Mouse (Mus musculus): Measurements from ENCODE around the gene B230104I21Rik. TPM values are rescaled to one million over a fixed set of nuclear protein-coding genes. Genes with fewer than 3 reads are reported as not detected.

Gene B230104I21Rik
- polyA plus RNA-seq, 1 experiment, result not detected

GRCm38 (mm10) chr4:154393196-154394122, 57.5 kb downstream of the B230104I21Rik start:
- no peaks in the 10 kb centered on the region for H3K27me3 ChIP-seq (ENCODE audit: control insufficient read depth, insufficient read depth, low read length)
- WGBS, result 27% methylated on average over 18 of the region's 18 CpGs
- no peak overlapping the region for H3K27ac ChIP-seq (ENCODE audit: insufficient read depth, low read depth, low read length)
- TF ChIP-seq CTCF (IDR thresholded peaks at IDR 0.05; ENCODE audit: extremely low read depth, insufficient read length, insufficient replicate concordance, low read depth, low read length) (peak; percentile 65; the same call in 1 of the 2 replicates), POLR2A (IDR thresholded peaks at IDR 0.05; ENCODE audit: low read depth, low read length) (no peak)
- no peak overlapping the region for H3K4me3 ChIP-seq (ENCODE audit: low read depth, low read length)
- peaks cover 4% of the 10 kb centered on the region; the same call in 1 of the 2 replicates for H3K4me1 ChIP-seq (ENCODE audit: control insufficient read depth, insufficient read depth, insufficient read length, low read length)
- no peaks in the 10 kb centered on the region for H3K36me3 ChIP-seq (ENCODE audit: control insufficient read depth, insufficient read depth, low read length)

DNA sequence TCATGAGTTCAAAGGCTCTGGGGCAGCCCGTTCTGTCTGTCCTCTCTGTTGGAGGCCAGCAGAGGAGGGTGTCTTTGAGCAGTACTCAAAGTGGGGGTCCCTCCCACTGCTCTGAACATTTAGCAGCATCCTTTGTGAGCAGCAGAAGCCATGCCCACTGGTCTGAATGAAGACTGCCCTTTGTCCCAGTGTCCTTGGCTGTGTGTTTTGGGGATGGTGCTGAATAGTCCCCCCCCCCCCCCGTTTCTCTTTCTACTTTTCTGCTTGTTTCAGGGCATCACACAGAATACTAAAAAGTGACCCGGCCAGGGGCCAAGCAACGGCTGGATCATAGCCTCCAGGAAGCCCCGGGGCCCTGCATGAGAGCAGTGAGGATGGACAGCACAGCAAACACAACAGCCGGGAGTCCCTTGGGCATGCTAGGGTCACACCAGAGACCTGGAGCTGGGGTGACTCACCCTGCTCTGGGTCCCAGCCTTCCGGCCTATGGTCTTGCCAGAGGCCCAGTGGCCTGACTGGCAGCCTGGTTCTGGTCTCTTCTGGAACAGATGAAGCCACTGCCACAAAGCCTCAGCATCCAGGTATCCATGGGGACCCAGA, 58.3 kb downstream of the B230104I21Rik start:
- Histone ChIP-seq H3K27ac (ENCODE audit: insufficient read depth, low read depth, low read length) (no peak overlapping the region), H3K4me1 (ENCODE audit: control insufficient read depth, insufficient read depth, insufficient read length, low read length) (peaks cover 4% of the 10 kb centered on the region; the same call in 1 of the 2 replicates), H3K4me3 (ENCODE audit: low read depth, low read length) (no peak overlapping the region), H3K36me3 (ENCODE audit: control insufficient read depth, insufficient read depth, low read length) (no peaks in the 10 kb centered on the region), H3K27me3 (ENCODE audit: control insufficient read depth, insufficient read depth, low read length) (no peaks in the 10 kb centered on the region)
- TF ChIP-seq CTCF (IDR thresholded peaks at IDR 0.05; ENCODE audit: extremely low read depth, insufficient read length, insufficient replicate concordance, low read depth, low read length), result no peak
- TF ChIP-seq POLR2A (IDR thresholded peaks at IDR 0.05; ENCODE audit: low read depth, low read length), result no peak
- 74% methylated on average over 7 of the region's 7 CpGs for WGBS

DNA sequence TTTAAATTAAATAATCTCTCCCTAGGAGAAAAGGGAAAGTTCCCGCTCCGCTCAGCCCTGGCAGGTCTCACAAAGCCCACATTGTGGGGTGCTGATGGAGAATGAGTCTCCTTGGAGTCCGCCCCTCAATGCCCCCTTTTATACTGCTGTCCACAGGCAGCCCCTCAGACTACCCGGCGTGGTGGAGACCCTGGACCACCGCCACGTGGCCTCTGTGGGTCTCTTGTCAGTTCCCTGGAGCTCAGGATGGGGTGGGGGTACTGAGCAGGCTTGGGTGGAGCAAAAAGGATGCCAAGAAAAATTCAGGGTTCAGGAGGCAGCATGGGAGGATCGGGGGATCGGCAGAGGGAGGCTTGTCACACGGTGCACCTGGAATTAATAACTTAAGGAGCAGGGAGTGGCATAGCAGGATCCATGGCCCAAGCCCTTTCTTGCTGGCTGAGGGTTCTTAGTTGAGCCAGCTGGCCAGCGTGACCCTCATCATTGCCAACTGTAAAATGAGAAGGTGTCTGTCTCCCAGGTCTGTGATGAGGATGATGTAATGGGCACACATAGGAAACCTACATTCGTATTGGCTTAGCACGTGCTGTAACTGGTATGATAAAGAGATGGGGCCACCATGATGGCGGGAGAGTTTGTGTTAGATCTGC, 60.9 kb downstream of the B230104I21Rik start:
- no peaks in the 10 kb centered on the region for H3K27me3 ChIP-seq (ENCODE audit: control insufficient read depth, insufficient read depth, low read length)
- WGBS, result 83% methylated on average over 14 of the region's 14 CpGs
- no peak overlapping the region for H3K4me3 ChIP-seq (ENCODE audit: low read depth, low read length)
- no peak overlapping the region for H3K27ac ChIP-seq (ENCODE audit: insufficient read depth, low read depth, low read length)
- TF ChIP-seq CTCF (IDR thresholded peaks at IDR 0.05; ENCODE audit: extremely low read depth, insufficient read length, insufficient replicate concordance, low read depth, low read length) (no peak), POLR2A (IDR thresholded peaks at IDR 0.05; ENCODE audit: low read depth, low read length) (no peak)
- peaks cover 16% of the 10 kb centered on the region for H3K4me1 ChIP-seq (ENCODE audit: control insufficient read depth, insufficient read depth, insufficient read length, low read length)
- H3K36me3 ChIP-seq (ENCODE audit: control insufficient read depth, insufficient read depth, low read length), result no peaks in the 10 kb centered on the region

Other genes with a start within 250 kb of the B230104I21Rik start
- gene Trp73, start 195.9 kb upstream of the B230104I21Rik start, polyA plus RNA-seq (2012; rRNA removed), result 0.14 and 0.58 TPM in 2 replicates
- 10.9 and 16.9 TPM in 2 replicates for gene Wrap73, start 193.8 kb upstream of the B230104I21Rik start, polyA plus RNA-seq (2012; rRNA removed)
- 74.5 and 129 TPM in 2 replicates for gene Tprgl, start 175.5 kb upstream of the B230104I21Rik start, polyA plus RNA-seq (2012; rRNA removed)
- gene Megf6, start 165.4 kb upstream of the B230104I21Rik start, polyA plus RNA-seq (2012; rRNA removed), result 1.7 and 3.5 TPM in 2 replicates
- 69.0 and 179 TPM in 2 replicates for gene Arhgef16, start 34.5 kb upstream of the B230104I21Rik start, polyA plus RNA-seq (2012; rRNA removed)